Mouse (Mus musculus): Measurements from ENCODE around the gene Sipa1l3.

The Sipa1l3 gene

GRCm38 (mm10) chr7:29518421-29519210 is at the start of gene Sipa1l3:
Sipa1l3 (minus strand) TSS chr7:29518641.
- DNase-seq (ENCODE audit: low read depth, low spot score), result peak; percentile 93

GRCm38 (mm10) chr7:29563006-29563405 is 44.6 kb upstream of the Sipa1l3 start:
- DNase-seq (ENCODE audit: low read depth, low spot score), result no peak

DNA sequence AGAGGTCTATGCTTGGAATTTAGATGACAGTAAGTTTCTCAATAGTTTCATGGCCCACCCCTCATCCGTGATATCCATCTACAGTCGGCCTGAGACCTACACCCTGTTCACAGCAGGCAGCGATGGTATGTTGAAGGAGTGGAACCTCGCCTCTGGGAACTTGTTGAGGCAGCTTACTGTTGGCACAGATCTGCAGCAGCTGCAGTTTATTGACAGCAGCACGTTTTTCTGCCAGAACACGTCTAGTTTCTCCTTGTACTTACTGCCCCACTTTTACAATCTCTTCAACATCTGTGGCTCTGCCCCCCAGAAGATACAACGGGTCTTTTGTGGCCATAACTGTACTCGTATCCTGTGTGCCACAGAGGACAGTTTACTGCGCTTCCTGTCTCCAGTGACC is 42.6 kb upstream of the Sipa1l3 start:
- DNase-seq (ENCODE audit: low read depth, low spot score), result no peak

GRCm38 (mm10) chr7:29559290-29559689 is 40.8 kb upstream of the Sipa1l3 start:
- DNase-seq (ENCODE audit: low read depth, low spot score), result no peak

DNA sequence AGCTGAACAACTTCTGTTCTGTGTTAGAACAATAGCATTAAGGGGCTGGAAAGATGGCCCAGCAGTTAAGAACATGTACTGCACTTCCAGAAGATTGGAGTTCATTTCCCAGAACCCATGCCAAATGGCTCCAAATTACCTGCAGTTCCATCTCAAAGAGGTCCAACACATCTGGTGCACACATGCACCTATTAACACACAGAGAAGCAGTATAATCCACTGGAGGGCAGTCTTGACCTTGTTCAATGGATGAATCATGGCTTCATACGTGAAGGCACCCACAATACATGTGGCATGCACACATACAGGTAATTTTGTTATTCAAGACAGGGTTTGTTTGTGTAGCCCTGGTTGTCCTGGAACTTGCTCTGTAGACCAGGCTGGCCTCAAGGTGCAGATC is 40.3 kb upstream of the Sipa1l3 start:
- no peak for DNase-seq (ENCODE audit: low read depth, low spot score)

- DNase-seq (ENCODE audit: low read depth, low spot score), result no peak
Observed at GRCm38 (mm10) chr7:29556283-29556682, 37.8 kb upstream of the Sipa1l3 start.

DNA sequence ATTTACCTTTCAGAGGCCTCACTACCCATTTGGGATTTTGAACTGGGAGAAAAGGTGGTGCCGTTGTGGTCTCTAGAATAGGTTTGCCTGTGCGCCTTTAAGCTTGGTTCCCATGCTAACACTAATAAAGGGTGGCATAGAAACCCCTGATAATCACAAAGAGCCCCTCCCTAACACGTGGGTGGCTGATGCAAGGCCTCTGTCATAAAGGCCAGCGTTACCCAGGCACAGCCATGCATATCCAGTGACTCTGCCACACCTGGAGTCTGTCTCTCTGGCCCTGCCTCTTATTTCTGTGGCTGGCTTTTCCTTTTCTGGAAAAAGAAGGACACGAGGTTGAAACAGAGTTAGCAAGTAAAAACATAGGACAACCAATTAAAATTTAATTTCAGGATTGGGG is 37.1 kb upstream of the Sipa1l3 start:
- no peak for DNase-seq (ENCODE audit: low read depth, low spot score)

GRCm38 (mm10) chr7:29555051-29555450 is 36.6 kb upstream of the Sipa1l3 start:
- no peak for DNase-seq (ENCODE audit: low read depth, low spot score)

GRCm38 (mm10) chr7:29550691-29551090 is 32.2 kb upstream of the Sipa1l3 start:
- DNase-seq (ENCODE audit: low read depth, low spot score), result no peak

DNA sequence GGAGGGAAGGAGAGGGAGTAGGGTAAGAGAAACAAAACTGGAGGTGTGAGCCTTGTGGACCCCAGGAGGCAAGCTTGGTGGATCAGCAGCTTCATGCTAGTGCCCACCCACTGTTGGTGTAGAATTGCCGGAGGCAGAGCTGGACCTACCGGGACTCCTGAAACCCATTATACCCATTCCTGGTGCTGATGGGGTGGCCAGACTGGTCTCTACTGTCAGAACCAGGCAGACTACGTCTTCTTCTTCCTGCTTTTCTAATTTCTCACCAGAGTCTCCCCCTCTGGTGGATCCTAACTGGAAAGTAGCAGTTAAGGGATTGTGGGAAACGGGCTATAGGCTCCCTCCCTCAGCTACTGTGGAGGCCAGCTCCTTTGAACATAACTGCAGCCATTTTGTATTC is 23.2 kb upstream of the Sipa1l3 start:
- no peak for DNase-seq (ENCODE audit: low read depth, low spot score)

DNA sequence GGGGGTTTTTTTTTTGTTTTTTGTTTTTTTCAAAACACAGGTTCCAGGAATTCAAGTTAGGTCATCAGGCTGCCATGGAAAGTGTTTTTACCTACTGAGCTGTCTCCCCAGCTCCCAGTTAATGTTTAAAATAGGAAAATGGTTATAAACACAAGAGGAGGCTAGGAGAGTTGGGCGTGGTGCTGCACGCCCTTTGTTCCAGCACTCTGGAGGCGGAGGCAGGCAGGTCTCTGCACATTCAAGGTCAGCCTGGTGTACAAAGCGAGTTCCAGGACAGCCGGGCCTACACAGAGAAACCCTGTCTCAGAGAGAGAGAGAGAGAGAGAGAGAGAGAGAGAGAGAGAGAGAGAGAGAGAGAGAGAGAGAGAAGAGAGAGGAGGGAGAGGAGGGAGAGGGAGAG is 22.7 kb upstream of the Sipa1l3 start:
- no peak for DNase-seq (ENCODE audit: low read depth, low spot score)

- no peak for DNase-seq (ENCODE audit: low read depth, low spot score)
Observed at GRCm38 (mm10) chr7:29540631-29541030, 22.2 kb upstream of the Sipa1l3 start.

GRCm38 (mm10) chr7:29523700-29524099 is 5.3 kb upstream of the Sipa1l3 start:
- DNase-seq (ENCODE audit: low read depth, low spot score), result peak; percentile 59

GRCm38 (mm10) chr7:29521841-29522575 is 3.6 kb upstream of the Sipa1l3 start:
- DNase-seq (ENCODE audit: low read depth, low spot score), result peak; percentile 73

DNA sequence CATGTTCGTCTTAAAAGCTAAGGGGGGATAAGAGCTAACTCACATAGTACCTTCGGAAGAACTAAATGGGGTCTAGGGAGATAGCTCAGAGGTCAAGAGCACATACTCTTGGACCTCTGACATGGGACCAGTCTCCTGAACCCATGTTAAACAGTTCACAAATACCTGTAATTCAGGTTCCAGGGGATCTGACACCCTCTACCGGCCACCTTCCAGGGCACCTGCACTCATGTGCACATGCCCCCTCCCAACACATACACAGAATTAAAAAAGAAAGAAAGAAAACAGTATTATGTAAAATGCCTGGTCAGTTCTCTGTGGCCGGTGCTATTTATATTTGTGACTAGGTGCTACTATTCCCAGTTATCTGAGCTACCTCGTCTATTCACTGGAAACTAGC is 2.9 kb upstream of the Sipa1l3 start:
- DNase-seq (ENCODE audit: low read depth, low spot score), result no peak

DNA sequence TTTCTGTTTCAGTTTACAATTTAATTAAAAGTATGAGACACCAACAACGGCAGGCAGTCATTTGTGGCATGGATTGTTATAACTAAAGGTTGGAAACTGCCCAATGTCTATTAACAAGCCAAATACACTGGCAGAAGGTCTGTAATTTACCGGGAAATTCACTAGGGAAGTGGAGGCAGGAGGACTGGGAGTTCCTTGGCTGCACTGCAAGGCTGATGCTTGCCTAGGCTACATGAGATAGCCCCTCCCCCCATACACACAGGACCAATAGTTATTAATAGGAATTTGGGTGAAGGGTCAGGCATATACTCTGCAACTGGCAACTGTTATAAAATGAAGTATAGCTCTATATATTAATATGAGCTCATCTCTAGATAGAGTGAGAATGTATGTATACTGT is 2.4 kb upstream of the Sipa1l3 start:
- no peak for DNase-seq (ENCODE audit: low read depth, low spot score)

- no peak for DNase-seq (ENCODE audit: low read depth, low spot score)
Observed at GRCm38 (mm10) chr7:29519211-29519550, 740 bp upstream of the Sipa1l3 start.

GRCm38 (mm10) chr7:29518054-29518420 is 404 bp downstream of the Sipa1l3 start:
- no peak for DNase-seq (ENCODE audit: low read depth, low spot score)

GRCm38 (mm10) chr7:29517178-29517577 is 1.3 kb downstream of the Sipa1l3 start:
- no peak for DNase-seq (ENCODE audit: low read depth, low spot score)

DNA sequence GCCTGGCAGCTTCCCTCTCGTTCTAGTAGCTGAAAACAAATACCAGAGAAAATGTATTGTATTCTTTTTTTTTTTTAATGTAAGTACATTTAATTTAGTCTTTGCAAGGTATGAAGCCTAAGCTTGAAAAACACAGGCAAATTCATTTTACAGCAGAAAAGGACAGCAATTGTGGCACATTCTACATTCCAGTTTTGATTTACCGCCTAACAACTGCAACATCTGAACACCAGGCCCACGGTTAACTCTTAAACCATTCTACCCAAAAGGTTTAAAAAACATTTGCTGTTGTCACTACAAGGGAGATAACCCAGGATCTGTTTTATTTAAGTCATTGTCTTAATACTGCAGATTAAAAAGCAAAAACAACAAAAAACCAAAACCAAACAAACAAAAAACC is 2.8 kb downstream of the Sipa1l3 start:
- no peak for DNase-seq (ENCODE audit: low read depth, low spot score)

DNA sequence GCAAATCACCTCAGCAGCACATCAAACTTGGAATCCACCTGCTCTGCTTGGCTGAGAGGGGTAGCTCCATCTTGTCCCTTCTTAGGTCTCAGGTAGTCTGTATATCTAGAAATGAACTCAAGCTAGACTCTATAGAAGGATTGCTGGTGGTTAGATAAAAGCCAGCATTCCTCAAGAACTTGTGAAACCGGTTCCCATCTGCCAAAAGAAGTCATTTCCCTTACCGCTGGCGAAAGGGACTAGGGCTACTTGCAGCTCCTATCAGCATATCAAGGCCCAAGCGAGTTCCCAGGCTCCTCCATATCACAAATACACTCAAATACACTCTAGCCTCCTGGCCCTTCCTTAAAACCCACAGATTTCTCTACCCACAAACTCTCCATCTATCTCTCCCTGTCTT is 5.7 kb downstream of the Sipa1l3 start:
- no peak for DNase-seq (ENCODE audit: low read depth, low spot score)

DNA sequence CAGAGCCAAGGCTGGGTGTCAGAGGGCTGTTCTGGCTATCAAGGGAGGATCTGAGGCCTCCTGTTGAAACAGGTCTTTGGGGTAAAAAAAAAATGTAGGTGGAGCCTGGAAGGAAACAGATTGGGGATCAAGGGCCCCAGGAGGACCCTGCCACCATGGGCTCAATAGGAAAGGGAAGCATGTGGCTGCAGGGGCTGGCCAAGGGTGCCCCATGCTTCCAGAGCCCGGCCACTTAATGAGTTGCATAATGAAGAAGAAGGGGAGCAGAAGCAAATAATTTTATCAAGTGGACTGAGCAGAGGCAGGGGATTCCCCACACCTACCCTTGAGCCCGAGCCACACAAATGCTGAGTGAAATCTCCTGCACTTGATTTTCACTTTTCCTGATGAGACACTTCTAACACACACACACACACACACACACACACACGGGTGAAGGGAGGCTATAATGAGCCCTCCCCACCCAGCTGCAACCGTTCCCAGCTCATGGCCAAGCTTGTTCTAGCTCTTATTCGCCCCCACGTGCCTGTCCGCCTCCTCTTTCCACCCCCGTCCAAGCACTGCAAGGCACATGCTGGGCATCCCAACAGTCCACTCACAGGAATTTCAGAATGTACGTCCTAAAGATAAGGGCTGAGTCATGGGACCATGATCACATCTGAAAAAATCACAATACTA is 6.7 kb downstream of the Sipa1l3 start:
- DNase-seq (ENCODE audit: low read depth, low spot score), result no peak

DNA sequence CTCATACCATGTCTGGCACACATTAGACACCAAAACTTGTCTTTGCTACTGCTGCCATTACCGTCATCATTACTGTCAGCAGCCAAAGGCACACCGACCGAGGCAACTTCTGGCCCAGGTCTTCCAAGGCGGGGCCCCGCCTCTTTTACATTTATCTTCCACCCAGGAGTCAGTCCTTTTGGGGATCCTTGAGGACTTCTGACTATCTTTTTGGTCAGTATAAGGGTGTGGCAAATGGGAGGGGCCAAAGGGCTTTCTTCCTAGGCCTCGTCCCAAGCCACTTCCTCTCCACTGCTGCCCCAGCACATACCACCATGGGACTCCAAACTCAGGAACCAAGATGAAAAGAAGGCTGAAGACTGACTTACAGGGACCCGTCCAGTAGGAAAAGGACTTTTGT is 9.9 kb downstream of the Sipa1l3 start:
- DNase-seq (ENCODE audit: low read depth, low spot score), result no peak
